Mouse (Mus musculus) erythroblast, embryonic 14.5 days (primary cell): ENCODE results near the gene Hist1h3b.

Experiments
- GATA1 ChIP-seq: IDR thresholded peaks from 2 replicates; pipeline ENCODE4 v1.6.1; 2012; ENCODE audit warnings: low read length, inconsistent platforms, mixed read lengths
- TAL1 ChIP-seq: IDR thresholded peaks from 3 replicates; pipeline ENCODE4 v1.6.1; 2012; ENCODE audit warnings: low read length, inconsistent platforms, mixed read lengths

DNA sequence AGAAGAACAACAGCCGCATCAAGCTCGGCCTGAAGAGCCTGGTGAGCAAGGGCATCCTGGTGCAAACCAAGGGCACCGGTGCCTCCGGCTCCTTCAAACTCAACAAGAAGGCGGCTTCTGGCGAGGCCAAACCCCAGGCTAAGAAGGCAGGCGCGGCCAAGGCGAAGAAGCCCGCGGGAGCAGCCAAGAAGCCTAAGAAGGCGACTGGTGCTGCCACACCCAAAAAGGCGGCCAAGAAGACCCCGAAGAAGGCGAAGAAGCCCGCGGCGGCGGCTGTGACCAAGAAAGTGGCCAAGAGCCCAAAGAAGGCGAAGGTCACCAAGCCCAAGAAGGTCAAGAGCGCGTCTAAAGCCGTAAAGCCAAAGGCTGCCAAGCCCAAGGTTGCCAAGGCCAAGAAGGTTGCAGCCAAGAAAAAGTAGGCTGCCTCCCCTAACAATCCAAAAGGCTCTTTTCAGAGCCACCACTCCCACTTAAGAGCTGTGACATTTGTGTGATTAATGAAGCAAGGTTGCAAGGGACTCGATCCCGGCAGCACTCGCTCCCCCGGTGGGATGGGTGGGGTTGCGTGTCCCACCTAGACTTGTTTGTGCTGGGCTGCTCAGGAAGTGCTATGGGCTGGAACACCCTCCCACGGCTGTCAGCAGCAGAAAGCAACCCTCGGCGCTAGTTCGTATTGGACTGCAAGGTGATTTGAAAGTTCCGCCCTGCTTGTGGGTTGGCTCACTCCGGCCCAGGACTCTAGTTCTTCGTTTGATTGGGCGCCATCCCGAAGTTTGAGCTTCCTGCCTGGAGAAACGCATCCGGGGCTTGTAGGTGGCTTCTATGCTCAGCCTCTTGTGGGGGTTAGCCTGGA lies 12.8 kb upstream of the Hist1h3b start:
- TF ChIP-seq GATA1, result no peak
- TF ChIP-seq TAL1, result no peak
